Mouse (Mus musculus) embryo, embryonic 9.5 days (tissue): ENCODE results near the gene Cuedc1.

Source experiments
- DNase-seq: peaks from one replicate; pipeline ENCODE4 v3.0.0-alpha.2; 2017; ENCODE audit errors: extremely low spot score

Gene Cuedc1

GRCm38 (mm10) chr11:88148015-88148637 is 50.3 kb downstream of the Cuedc1 start:
- DNase-seq: no peak

DNA sequence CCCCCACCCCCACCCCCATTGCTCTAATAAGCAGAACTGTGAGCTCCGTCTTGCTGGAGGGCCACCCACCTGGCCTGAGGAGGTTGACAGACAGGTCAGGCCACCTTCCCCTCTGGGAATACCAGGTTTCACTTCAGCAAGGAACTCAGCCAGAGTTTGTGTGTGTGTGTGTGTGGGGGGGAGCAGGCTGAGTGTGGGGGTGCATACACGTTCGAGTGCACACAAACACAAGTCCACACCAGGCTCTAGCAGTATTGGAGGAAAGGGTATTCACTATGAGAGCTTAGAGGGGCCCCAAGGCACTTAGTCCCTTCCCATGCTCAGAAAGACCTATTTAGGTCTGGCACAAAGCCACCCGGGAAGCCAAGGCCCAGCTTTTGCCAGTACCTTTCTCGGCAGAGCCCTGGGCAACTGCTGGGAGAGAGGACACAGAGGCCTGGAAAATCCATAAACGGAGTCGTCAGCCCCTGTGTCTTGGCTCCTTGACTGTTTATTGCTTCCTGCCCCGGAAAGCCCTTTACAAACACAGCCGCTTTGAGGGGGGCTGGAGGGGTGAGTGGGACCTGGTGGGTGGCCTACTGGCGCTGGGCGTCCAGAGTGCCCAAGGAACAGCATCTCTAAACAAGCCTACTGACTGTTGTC is 50.9 kb downstream of the Cuedc1 start:
- peak; percentile 72 for DNase-seq

- no peak for DNase-seq
Measured at GRCm38 (mm10) chr11:88151379-88152155, 53.7 kb downstream of the Cuedc1 start.

DNA sequence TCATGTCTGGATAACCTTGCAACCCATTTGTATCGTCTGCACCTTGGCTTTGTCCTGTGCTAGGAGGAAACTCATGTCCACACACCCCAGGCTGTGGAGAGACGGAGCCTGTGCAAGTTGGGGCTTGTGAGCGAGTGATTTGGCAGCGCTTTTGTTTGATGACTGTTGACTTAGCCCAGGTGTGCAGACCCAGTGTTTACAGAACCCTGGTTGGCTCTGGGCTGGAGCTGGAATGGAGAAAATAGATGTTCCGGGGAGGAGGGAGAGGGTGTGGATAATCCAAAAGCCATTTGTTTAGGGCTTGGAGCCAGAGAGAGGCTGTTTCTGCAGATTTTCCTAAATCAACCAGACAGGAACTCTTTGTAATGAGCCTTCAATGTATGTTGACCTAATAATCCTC is 56.0 kb downstream of the Cuedc1 start:
- DNase-seq: no peak

DNA sequence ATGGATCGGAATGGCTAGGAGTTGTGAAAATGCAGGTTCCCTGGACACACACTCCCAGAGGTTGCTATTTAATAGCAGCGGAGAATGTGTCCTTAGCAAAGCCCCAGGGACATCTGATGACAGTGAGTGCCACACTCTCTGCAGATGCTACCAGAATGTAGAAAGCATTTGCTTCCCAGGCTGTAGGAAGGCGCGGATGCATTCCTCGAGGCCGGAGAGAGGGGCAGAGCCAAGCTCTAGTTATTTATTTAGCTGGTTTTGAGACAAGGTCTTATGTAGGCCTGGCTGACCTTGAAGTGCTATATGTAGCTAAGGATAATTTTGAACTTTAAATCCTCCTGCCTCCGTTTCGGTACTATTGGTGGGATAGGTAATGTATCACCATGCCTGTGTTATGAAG is 56.6 kb downstream of the Cuedc1 start:
- DNase-seq: no peak

GRCm38 (mm10) chr11:88155451-88155850 is 57.6 kb downstream of the Cuedc1 start:
- no peak for DNase-seq

DNA sequence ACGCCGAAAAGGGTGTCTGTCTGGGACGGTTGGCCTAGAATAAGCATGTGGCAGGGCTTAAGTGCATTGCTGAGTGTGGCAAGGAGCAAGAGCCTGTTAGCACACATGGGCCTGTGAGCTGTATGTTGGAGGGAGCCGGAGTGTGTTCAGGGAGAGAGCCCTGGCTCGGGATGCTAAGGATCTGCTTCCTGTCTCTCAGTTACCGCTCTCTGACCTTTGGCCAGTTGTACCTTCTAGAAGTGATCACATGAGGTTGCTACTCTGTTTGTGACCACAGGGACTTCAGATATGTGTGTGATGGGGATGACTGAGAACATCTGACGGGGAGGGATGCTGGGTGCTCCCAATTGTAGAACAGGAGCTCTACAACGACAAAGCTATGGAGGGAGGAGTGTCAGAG is 58.1 kb downstream of the Cuedc1 start:
- no peak for DNase-seq

DNA sequence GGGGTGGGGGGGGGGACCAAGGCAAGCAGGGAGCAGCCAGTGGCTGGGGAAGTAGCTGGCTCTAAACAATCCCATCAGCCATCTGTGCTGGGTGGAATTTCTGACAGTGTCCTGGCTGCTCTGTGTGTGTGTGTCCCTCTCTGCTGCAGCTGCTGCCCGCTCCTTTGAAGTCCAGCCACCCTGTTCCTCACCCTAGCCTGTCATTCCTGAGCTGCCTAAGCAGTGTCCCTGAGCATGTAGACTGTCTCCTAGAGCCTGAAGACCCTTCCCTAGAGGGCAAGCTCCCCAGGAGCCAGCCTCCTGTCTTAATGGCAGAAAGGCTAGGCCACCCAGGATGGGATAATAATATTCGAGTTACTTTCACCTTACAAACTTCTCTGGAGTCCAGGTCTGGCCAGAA is 58.5 kb downstream of the Cuedc1 start:
- no peak for DNase-seq

DNA sequence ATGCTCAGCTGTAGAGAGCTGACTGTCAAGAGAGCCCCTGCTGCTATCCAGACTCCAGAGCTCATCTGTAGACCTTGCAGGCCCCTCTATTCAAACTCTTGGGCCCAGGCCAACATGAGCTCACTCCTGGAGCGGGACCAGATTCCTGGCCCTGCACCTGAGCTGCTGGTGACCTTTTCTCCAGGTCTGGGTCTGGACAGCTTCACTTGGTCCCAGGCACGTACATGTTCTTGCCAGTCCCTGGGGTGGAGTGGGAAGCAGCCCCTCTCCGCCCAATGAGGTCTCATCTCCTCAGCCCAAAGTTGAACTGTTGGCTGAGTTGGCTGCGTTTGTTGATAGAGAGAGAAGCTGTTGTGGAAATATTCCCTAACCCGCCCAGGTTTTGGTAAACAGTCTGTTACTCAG is 61.0 kb downstream of the Cuedc1 start:
- no peak for DNase-seq

DNA sequence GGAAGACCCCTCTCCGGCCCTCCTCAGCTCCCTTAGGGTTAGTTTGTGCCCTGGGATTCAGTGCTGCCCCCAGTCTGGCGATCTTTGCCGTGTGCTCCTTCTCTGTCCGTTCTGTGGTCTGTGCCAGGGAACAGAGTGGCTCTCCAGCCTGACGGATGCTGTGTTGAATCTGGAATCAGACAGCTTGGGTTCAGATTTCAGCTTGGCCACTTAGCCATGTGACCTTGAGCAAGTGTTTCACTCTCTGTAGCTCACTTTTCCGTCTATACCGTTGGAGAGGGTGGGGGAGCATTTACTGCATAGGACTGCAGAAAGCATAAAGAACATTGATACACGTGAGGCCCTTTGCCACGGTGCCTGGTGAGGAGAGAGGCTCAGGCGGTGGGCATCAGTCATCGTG is 61.5 kb downstream of the Cuedc1 start:
- DNase-seq: no peak

GRCm38 (mm10) chr11:88160316-88160715 is 62.5 kb downstream of the Cuedc1 start:
- no peak for DNase-seq

DNA sequence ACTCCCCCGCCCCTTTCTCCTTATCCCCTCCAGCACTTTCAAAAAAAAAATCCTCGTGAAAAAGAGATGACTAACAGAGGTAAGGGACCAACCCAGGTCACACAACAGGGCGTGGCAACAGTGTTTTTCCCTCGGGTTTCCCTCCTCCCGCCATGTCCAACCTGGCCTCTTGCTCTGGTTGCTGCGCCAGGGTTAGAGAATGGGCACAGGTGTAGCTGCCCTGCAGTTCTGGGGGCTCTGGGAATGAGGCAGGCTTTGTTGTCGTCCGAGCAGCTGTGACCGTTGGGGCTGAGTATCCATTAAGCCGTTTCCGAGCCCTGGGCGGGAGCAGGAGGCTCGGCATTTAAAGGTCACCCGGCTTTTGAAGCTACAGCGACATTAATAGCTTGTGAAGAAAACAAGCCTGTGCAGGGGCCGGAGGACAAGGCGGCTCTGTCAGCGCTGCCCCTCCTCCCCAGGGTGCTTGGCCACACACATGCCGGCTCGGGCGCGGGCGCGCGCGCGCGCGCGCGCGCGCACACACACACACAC is 63.3 kb downstream of the Cuedc1 start:
- DNase-seq: peak; percentile 87

DNA sequence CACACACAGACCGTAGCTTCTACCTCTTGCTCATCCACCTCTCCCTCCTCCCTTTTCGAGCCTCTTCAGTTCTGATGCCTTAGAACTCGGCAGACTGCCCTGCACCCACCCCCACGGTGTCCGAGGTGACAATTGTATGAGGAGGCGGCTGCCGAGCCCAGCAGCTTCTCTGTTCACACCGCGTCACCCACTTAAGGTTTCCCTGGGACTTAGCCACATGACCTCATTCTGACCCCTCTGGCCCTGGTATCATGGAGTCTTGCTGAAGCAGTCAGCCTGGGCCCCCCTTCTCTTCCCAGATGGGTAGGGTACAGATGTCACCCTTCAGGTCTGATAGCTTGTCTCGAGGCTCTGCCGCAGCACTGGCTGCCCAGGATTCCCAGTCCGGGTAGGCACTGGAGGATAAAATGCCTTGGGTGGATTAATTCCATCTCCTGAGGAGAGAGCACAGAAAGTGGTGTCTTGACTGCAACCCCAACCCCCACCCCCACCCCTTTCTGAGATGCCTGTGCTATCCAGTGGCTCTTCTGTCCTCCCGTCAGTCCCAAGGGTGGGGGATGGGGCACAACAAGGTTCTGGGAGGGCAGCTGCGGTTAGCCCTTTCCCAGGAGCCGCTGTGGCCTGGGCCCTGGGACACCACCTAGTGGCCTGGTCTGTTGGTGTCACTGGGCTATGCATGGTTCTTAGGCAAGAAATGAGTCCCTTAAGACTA is 63.9 kb downstream of the Cuedc1 start:
- peak; percentile 94 for DNase-seq

DNA sequence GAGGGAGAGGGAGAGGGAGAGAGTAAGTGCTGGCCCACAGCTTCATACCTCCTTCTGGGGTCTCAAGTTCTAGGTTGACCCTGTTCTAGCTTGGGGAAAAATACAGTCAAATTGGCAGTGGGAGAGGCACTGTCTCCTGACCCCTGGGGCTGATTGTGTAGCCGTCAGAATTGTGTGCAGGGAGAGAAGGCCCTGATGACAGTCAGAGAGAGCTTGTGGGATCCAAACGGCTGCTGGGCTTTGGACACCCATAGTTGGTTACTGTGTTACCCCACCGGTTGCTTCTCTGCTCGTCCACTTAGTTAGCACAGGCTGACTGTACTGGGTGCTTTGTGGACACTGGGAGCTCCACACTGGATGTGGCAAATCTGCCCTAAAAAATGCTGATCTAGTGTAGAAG is 64.9 kb downstream of the Cuedc1 start:
- DNase-seq: no peak

- DNase-seq: no peak
Measured at GRCm38 (mm10) chr11:88164213-88164723, 66.4 kb downstream of the Cuedc1 start.

DNA sequence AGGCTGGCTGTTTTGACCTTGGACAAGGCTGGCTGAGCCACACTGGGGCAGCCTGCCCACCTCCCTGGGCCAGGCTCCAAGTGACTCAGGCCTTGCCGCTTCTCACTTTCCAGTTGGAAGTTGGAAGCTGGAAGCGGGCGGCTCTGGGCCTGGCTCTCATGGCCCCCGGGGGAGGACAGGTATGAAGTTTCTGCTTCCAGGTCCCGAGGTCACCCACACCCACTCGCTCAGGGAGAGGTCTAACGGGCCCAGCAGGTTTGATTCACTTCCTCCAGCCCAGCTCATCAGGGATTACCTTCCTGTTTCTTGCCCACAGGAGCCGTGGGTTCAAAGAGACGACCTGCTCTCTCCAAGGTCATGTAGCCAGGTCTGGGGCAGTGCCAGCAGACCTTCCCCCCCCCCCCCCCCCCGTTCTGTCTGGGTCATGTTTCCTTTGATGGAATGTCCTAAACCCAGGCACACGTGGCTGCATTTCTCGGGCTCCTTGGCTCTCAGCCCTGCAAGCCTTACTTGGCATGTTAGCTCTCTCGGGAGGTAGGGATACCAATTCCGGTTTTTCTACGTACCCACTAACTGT is 67.0 kb downstream of the Cuedc1 start:
- DNase-seq: no peak

DNA sequence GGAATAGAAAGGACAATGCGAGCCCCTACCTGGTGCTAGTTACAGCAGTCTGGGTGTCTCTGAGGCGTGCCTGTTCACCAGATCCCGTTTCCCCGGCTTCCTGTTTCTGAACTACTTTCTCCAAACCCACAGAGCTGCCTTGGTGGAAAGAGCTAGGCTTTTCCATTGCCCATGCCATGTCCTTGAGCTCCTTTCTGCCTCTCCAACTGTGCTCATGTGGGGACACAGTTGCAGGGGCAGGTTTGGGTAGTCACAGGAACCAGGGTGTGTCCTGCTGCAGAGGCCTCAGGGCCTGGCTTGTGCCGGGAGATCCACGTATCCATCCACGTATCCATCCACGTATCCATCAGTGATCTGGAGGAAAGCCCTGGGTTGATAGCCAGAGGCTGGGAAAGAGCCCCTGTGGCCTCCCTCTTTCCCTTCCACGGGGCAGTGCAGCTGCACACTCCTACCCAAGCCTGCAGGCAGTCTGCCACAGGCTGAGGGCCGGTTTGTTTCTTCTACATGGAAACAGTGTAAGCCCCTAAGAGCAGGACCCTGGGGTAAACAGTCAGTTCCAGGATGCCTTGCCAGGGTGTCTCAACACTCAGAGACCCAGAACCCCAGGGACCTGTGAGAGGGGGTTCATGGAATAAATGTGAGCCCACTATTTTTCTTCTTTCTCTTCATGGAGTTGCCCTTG is 68.0 kb downstream of the Cuedc1 start:
- no peak for DNase-seq

- DNase-seq: no peak
Measured at GRCm38 (mm10) chr11:88166471-88166870, 68.6 kb downstream of the Cuedc1 start.

DNA sequence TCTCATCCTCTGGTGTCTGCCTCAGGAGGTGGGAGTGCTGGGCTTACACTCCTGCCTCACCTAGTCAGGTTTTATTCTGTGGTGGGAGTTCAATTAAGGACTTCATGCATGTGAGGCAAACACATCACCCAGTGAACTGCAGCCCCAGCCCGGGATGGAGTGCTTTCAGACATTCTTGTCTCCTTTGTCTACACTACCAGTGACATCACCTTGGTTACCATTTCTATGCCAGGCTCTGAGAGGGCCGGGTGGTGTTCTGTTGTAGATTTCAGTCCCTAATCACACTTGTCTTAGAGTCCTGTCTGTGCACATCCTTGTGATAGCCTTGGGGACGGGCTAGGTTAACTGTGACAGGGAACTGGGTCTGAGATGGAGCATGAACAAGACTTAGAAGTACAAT is 70.8 kb downstream of the Cuedc1 start:
- no peak for DNase-seq

DNA sequence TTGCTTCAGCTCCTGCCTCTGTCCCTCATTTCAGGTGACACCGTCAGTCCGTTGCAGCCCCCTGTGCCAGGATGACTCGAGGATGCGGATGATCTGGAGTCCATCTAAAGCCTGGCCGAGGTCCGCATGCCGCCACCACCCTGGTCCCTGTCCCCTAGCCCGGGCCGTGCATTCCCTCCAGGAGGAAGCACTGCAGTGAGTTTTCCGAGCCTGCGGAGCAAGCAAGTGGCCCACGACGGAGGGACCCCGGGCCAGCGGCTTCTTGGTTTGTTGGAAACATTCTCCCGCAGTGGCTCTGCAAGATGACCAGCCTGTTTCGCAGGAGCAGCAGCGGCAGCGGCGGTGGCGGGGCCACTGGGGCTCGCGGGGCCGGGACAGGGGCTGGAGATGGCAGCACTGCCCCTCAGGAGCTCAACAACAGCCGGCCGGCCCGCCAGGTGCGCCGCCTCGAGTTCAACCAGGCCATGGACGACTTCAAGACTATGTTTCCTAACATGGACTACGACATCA is 71.7 kb downstream of the Cuedc1 start:
- no peak for DNase-seq

- no peak for DNase-seq
Measured at GRCm38 (mm10) chr11:88170606-88171005, 72.7 kb downstream of the Cuedc1 start.
